Mouse (Mus musculus) liver, adult (tissue): ENCODE measurements at regions not wholly inside any gene's neighbourhood (a gene's known extent, or its start where the extent isn't known, plus 50 kb on each side); places are given as distances from the start of the nearest gene placed in this dataset.

Experiments
- GATA4 ChIP-seq: IDR thresholded peaks from 2 replicates; pipeline ENCODE4 v1.6.1; 2014; ENCODE audit warnings: mild to moderate bottlenecking, low read length; ENCODE audit not compliant: insufficient replicate concordance

- no peak for TF ChIP-seq GATA4
Observed at GRCm38 (mm10) chr13:52361177-52361846, 169.8 kb downstream of the Diras2 start.

GRCm38 (mm10) chr13:52362266-52362665 lies 168.8 kb downstream of the Diras2 start:
- TF ChIP-seq GATA4, result no peak

DNA sequence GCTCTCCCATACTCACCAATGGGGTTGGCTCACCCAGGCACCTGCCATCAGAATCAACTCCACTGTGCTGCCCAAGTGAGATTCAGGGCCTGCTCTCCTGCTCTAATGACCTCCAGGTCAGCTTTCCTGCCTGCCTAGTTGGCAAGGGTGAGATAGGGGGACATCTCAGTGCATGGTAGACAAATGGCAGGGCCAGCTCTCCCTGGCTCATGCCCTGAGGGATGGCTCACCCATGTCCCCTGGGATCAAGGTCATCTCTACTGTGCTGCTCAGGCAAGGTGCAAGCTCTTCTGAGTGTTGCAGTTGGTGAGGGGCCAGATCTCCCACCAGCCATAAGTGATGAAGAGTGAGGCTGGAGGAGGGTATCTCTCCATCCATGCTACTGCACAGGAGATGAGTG lies 161.2 kb downstream of the Diras2 start:
- TF ChIP-seq GATA4, result no peak

GRCm38 (mm10) chr13:52371986-52372385 lies 159.1 kb downstream of the Diras2 start:
- no peak for TF ChIP-seq GATA4

GRCm38 (mm10) chr13:52374781-52375180 lies 156.3 kb downstream of the Diras2 start:
- no peak for TF ChIP-seq GATA4

DNA sequence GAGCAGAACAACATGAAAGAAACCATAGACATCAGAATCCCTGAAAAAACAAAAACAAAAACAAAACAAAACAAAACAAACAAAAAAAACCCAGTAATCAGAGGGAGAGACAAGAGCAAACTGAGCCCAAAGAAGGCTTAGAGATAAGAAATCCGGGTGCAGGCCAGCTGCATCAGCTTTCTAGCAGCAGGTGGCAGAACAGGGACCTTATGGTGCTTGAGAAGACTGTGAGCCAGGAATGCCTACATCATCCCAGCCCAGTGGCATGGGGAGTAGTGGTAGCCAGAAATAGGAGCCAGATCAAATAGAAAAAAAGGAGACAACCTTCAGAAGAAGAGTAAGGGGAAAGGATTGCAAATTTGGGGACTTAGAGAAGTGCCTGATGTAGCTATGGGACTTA lies 152.8 kb downstream of the Diras2 start:
- no peak for TF ChIP-seq GATA4

DNA sequence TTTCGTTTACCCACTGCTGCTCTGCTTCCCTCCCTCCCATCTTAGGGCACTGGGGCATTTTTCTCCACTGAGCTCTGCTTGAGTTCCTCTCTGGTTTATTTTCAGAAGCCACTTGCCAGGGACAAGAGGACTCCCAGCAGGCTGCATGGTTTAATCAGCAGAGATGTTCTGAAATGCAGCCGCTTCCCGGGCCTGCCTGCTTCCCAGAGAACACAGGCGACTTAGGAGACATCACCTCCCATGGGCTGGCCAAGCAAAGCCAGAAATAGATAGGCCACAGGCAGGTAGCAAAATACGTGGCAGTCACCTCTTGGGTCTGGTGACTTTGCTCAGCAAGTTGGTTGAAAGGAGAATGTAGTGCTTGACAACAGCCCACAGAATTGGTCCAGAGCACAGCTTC lies 141.8 kb downstream of the Diras2 start:
- TF ChIP-seq GATA4, result no peak

GRCm38 (mm10) chr13:52395786-52396185 lies 135.3 kb downstream of the Diras2 start:
- TF ChIP-seq GATA4, result no peak

GRCm38 (mm10) chr13:52398344-52398743 lies 132.7 kb downstream of the Diras2 start:
- no peak for TF ChIP-seq GATA4

- no peak for TF ChIP-seq GATA4
Observed at GRCm38 (mm10) chr13:52399143-52399542, 131.9 kb downstream of the Diras2 start.

DNA sequence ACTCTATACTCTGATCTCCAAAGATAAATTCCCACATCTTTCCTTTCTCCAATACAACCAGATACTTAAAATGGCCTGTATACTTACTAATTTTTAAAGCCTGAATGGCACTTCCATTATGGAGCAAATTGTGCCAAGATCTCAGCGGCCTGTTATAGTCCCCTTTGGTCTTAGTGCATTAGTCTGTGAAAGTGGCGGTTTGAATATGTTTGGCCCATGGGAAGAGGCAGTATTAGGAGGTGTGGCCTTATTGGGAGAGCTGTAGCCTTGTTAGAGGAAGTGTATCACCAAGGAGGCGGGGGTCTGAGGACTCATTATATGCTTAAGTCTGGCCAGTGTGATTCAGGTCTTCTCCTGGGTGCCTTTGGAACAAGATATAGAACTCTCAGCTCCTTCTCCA lies 127.3 kb downstream of the Diras2 start:
- TF ChIP-seq GATA4, result no peak

DNA sequence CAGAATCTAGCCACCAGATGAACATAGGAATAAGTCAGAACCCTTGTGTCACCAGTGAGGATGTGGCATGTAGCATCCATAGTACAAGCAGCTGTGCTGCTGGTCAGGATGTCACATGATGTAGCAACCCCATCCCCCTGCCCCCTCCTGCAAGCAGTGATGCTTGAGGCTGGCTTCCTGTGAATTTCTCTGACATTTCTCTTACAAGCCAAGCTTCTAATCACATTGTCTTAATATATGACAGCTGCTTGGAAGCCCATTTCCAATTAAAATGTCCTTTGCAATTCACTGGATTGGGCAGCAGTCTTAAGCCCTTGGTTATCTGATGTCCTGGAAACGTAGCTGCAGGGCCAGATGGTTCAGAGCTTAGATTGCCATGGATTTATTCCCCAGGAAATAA lies 114.8 kb downstream of the Diras2 start:
- no peak for TF ChIP-seq GATA4

GRCm38 (mm10) chr13:52422456-52422855 lies 108.6 kb downstream of the Diras2 start:
- no peak for TF ChIP-seq GATA4

DNA sequence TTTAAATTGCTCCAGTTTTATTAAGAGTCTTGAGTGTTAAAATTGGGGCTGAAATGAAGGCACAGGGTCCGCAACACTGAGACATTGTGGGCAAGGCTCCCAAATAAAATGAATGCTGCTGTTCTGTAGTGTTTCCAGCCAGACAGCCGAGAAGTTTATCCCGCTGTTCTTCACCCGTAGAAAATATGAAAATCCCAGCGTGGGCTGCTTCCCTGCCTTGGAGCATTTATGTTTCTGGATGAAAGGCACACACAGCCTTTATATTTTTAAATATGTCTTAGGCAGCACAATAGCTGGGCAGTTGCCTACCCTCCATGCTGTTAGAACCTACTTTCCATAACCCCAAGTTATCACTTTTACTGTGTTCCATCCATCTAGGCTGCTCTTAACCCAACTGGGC lies 102.6 kb downstream of the Diras2 start:
- TF ChIP-seq GATA4, result no peak

- no peak for TF ChIP-seq GATA4
Observed at GRCm38 (mm10) chr13:52436756-52437155, 94.3 kb downstream of the Diras2 start.

DNA sequence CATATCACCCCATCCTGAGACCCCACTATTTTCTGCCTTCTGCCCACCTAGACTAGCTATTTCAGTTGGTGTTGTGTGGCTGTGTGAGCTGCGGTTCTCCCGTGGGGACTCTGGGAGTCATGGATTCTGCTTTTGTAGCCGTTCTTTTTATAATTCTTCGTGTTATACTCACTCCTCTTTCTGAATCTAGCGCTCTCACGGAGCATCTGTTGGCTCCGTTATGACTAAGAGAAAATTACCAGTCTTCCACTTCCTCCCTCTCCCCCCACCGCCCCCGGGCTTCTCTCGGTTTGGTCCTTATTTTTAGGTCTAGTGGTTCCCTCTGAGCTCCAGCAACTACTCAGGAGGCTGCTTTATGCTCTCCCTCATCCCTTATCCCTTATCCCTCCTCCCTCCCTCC lies 85.6 kb downstream of the Diras2 start:
- no peak for TF ChIP-seq GATA4

DNA sequence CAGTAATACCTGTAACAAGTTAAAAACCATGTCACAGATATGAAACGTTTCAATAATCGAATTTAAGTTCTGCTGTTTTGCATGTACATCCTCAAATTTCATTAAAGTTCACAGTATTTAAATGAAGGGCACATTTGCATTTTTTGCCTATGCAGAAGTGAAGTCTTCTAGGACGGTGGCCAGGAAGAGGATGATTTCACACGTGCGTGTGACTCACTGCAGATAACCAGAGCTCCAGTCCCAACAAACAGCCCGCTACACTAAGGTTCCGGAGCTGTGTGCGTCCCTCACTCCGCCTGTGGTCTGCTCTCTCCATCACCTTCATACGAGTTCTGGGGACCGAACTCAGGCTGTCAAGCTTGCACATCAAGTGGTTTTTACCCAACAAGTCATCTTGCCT lies 82.2 kb downstream of the Diras2 start:
- TF ChIP-seq GATA4, result no peak
